Mouse (Mus musculus) gastrocnemius, postnatal 14 days (tissue): ENCODE data around the gene Pla2g4a. TPM values are rescaled to one million over a fixed set of nuclear protein-coding genes. Genes with fewer than 3 reads are reported as not detected.

Experiments used
- total RNA-seq, 2 experiments: library from RNA; stranded (reverse); gene quantifications; 2 replicates each; pipeline ENCODE4 v1.2.3; 2021

Gene Pla2g4a
- total RNA-seq, 2 experiments from 2014 or later: 2.8 to 3.8 TPM

Other genes starting within 250 kb of the Pla2g4a start
- gene Ptgs2, start 138.7 kb upstream of the Pla2g4a start, total RNA-seq: under 1 TPM; 0.27 to 0.31 TPM